Mouse (Mus musculus): ENCODE results near the gene Etfb. TPM values are rescaled to one million over a fixed set of nuclear protein-coding genes. Genes with fewer than 3 reads are reported as not detected.

Gene Etfb
- total RNA-seq, 2 experiments from 2014 or later: 456 to 825 TPM

DNA sequence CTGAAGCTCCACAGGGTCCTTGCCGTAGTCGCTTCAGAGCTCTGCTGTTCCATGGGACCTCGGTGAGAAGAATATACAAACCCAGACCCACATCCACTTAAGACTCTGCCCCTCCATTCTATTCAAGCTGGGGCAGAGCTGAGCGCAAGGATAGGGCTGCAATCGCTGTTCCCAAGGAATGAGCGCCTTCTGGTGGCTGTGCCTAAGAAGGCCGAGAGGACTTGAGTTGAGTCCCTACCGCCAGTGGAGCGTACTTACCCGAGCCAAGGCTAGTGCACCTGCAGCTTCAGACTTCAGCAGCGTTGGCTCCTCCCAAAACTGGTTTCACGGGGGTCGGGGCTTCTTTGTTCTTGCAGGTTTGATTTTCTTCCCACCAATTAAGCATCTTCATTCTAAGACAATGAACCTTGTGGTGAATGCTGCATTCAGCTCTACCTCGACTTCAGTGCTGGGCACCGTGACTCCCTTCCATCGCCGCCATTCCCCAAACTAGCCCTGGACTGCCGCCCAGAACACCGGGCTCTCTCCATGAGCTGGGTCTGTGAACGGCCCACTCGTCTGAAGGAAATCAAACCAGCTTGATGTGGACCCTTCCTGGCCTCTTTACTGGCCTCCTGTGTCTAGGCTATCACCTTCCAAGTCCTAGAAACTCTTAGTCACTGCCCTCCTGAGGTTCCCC is 51.6 kb downstream of the Etfb start:
- peak; percentile 95 for ATAC-seq (replicated peaks; ENCODE audit: poor library complexity)

Other genes starting within 250 kb of the Etfb start
- 26.5 and 26.8 TPM in 2 replicates for gene Zfp715, start 130.8 kb upstream of the Etfb start, total RNA-seq (2015)
- gene Zfp715, start 130.8 kb upstream of the Etfb start, total RNA-seq (2017): 19.4 and 19.7 TPM in 2 replicates
- gene Siglecf, start 92.7 kb upstream of the Etfb start, total RNA-seq (2015): 24.3 and 26.3 TPM in 2 replicates
- 24.8 and 24.9 TPM in 2 replicates for gene Siglecf, start 92.7 kb upstream of the Etfb start, total RNA-seq (2017)
- gene Siglecg, start 35.9 kb upstream of the Etfb start, total RNA-seq (2015): 17.2 and 23.0 TPM in 2 replicates
- 11.7 and 15.4 TPM in 2 replicates for gene Siglecg, start 35.9 kb upstream of the Etfb start, total RNA-seq (2017)
- 0.42 TPM in 1 of 2 replicates, not detected in the other for gene Lim2, start 16.4 kb upstream of the Etfb start, total RNA-seq (2015)
- not detected in 2 replicates for gene Lim2, start 16.4 kb upstream of the Etfb start, total RNA-seq (2017)
- gene Nkg7, start 7.0 kb upstream of the Etfb start, total RNA-seq (2015): 1,033 and 1,153 TPM in 2 replicates
- 382 and 449 TPM in 2 replicates for gene Nkg7, start 7.0 kb upstream of the Etfb start, total RNA-seq (2017)
- gene Cldnd2, start 3.3 kb upstream of the Etfb start, total RNA-seq (2015): 0.49 and 0.66 TPM in 2 replicates
- gene Cldnd2, start 3.3 kb upstream of the Etfb start, total RNA-seq (2017): not detected in 2 replicates
- gene Gm45233, start within 50 bp of the Etfb start, total RNA-seq (2015): not detected in 2 replicates
- gene Gm45233, start within 50 bp of the Etfb start, total RNA-seq (2017): 1.8 and 2.3 TPM in 2 replicates
- 6.4 and 6.5 TPM in 2 replicates for gene Vsig10l, start 19.1 kb downstream of the Etfb start, total RNA-seq (2015)
- 4.6 and 6.1 TPM in 2 replicates for gene Vsig10l, start 19.1 kb downstream of the Etfb start, total RNA-seq (2017)
- not detected in 2 replicates for gene Iglon5, start 46.0 kb downstream of the Etfb start, total RNA-seq (2015)
- not detected in 2 replicates for gene Iglon5, start 46.0 kb downstream of the Etfb start, total RNA-seq (2017)
- not detected in 2 replicates for gene 4931406B18Rik, start 61.9 kb downstream of the Etfb start, total RNA-seq (2015)
- gene 4931406B18Rik, start 61.9 kb downstream of the Etfb start, total RNA-seq (2017): not detected in 2 replicates
- 6.5 and 9.1 TPM in 2 replicates for gene Cd33, start 100.3 kb downstream of the Etfb start, total RNA-seq (2015)
- 4.2 and 4.9 TPM in 2 replicates for gene Cd33, start 100.3 kb downstream of the Etfb start, total RNA-seq (2017)
- gene Zfp658, start 118.2 kb downstream of the Etfb start, total RNA-seq (2015): 0.54 and 1.1 TPM in 2 replicates
- gene Zfp658, start 118.2 kb downstream of the Etfb start, total RNA-seq (2017): 1.0 and 2.1 TPM in 2 replicates
- 11.6 and 12.4 TPM in 2 replicates for gene Zfp719, start 135.5 kb downstream of the Etfb start, total RNA-seq (2015)
- 6.8 and 7.3 TPM in 2 replicates for gene Zfp719, start 135.5 kb downstream of the Etfb start, total RNA-seq (2017)
- 0.96 and 1.8 TPM in 2 replicates for gene Zfp819, start 163.1 kb downstream of the Etfb start, total RNA-seq (2015)
- gene Zfp819, start 163.1 kb downstream of the Etfb start, total RNA-seq (2017): 0.91 and 2.2 TPM in 2 replicates
- not detected in 2 replicates for gene Ceacam18, start 190.6 kb downstream of the Etfb start, total RNA-seq (2015)
- gene Ceacam18, start 190.6 kb downstream of the Etfb start, total RNA-seq (2017): not detected in 2 replicates
- 7.2 and 13.1 TPM in 2 replicates for gene Siglece, start 216.1 kb downstream of the Etfb start, total RNA-seq (2015)
- 7.2 and 8.9 TPM in 2 replicates for gene Siglece, start 216.1 kb downstream of the Etfb start, total RNA-seq (2017)
- gene Ctu1, start 227.9 kb downstream of the Etfb start, total RNA-seq (2015): 7.1 and 7.5 TPM in 2 replicates
- 5.4 and 6.1 TPM in 2 replicates for gene Ctu1, start 227.9 kb downstream of the Etfb start, total RNA-seq (2017)
- not detected in 2 replicates for gene Klk14, start 246.3 kb downstream of the Etfb start, total RNA-seq (2015)
- not detected in 2 replicates for gene Klk14, start 246.3 kb downstream of the Etfb start, total RNA-seq (2017)